Mouse (Mus musculus): Measurements from ENCODE around the gene Psmd13. TPM values are rescaled to one million over a fixed set of nuclear protein-coding genes. Genes with fewer than 3 reads are reported as not detected.

Gene Psmd13
- polyA plus RNA-seq, 1 experiment = 251 TPM

GRCm38 (mm10) chr7:140859997-140860396 is 21.8 kb upstream of the Psmd13 start:
- peaks cover 39% of the 10 kb centered on the region for H3K36me3 ChIP-seq (ENCODE audit: control insufficient read depth, insufficient read depth, low read length, poor library complexity, severe bottlenecking)
- TF ChIP-seq EP300 (IDR thresholded peaks at IDR 0.05; ENCODE audit: insufficient read depth, low read depth, low read length) (no peak), CTCF (IDR thresholded peaks at IDR 0.05; ENCODE audit: low read depth, low read length) (no peak), POLR2A (IDR thresholded peaks at IDR 0.05; ENCODE audit: insufficient read depth, low read length) (no peak)

GRCm38 (mm10) chr7:140860728-140861127 is 21.0 kb upstream of the Psmd13 start:
- Histone ChIP-seq H3K4me1 (ENCODE audit: control insufficient read depth, insufficient read depth, low read length) (peaks cover 3% of the 10 kb centered on the region), H3K27ac (ENCODE audit: insufficient read depth, low read length) (no peak overlapping the region), H3K4me3 (ENCODE audit: low read depth, low read length) (no peak overlapping the region), H3K9ac (ENCODE audit: low read depth, poor library complexity, severe bottlenecking) (no peak overlapping the region), H3K9me3 (replicated peaks; ENCODE audit: control insufficient read depth, insufficient read depth, low read length, poor library complexity, severe bottlenecking) (no peaks in the 10 kb centered on the region), H3K36me3 (ENCODE audit: control insufficient read depth, insufficient read depth, low read length, poor library complexity, severe bottlenecking) (peaks cover 39% of the 10 kb centered on the region), H3K27me3 (ENCODE audit: control insufficient read depth, insufficient read depth, low read length, poor library complexity, severe bottlenecking) (no peaks in the 10 kb centered on the region)
- TF ChIP-seq EP300 (IDR thresholded peaks at IDR 0.05; ENCODE audit: insufficient read depth, low read depth, low read length) (no peak), CTCF (IDR thresholded peaks at IDR 0.05; ENCODE audit: low read depth, low read length) (no peak)

More at GRCm38 (mm10) chr7:140859997-140860396, 21.8 kb upstream of the Psmd13 start:
- H3K9me3 ChIP-seq (replicated peaks; ENCODE audit: control insufficient read depth, insufficient read depth, low read length, poor library complexity, severe bottlenecking) = no peaks in the 10 kb centered on the region
- H3K4me3 ChIP-seq (ENCODE audit: low read depth, low read length) = no peak overlapping the region
- H3K27ac ChIP-seq (ENCODE audit: insufficient read depth, low read length) = no peak overlapping the region
- peaks cover 3% of the 10 kb centered on the region for H3K4me1 ChIP-seq (ENCODE audit: control insufficient read depth, insufficient read depth, low read length)
- H3K9ac ChIP-seq (ENCODE audit: low read depth, poor library complexity, severe bottlenecking) = no peak overlapping the region
- H3K27me3 ChIP-seq (ENCODE audit: control insufficient read depth, insufficient read depth, low read length, poor library complexity, severe bottlenecking) = no peaks in the 10 kb centered on the region

GRCm38 (mm10) chr7:140864761-140865160 is 17.0 kb upstream of the Psmd13 start:
- Histone ChIP-seq H3K4me1 (ENCODE audit: control insufficient read depth, insufficient read depth, low read length) (no peaks in the 10 kb centered on the region), H3K36me3 (ENCODE audit: control insufficient read depth, insufficient read depth, low read length, poor library complexity, severe bottlenecking) (peaks cover 37% of the 10 kb centered on the region), H3K27me3 (ENCODE audit: control insufficient read depth, insufficient read depth, low read length, poor library complexity, severe bottlenecking) (no peaks in the 10 kb centered on the region), H3K9ac (ENCODE audit: low read depth, poor library complexity, severe bottlenecking) (no peak overlapping the region), H3K4me3 (ENCODE audit: low read depth, low read length) (no peak overlapping the region), H3K9me3 (replicated peaks; ENCODE audit: control insufficient read depth, insufficient read depth, low read length, poor library complexity, severe bottlenecking) (no peaks in the 10 kb centered on the region), H3K27ac (ENCODE audit: insufficient read depth, low read length) (no peak overlapping the region)
- TF ChIP-seq EP300 (IDR thresholded peaks at IDR 0.05; ENCODE audit: insufficient read depth, low read depth, low read length) (no peak), POLR2A (IDR thresholded peaks at IDR 0.05; ENCODE audit: insufficient read depth, low read length) (no peak), CTCF (IDR thresholded peaks at IDR 0.05; ENCODE audit: low read depth, low read length) (no peak)

- H3K4me1 ChIP-seq (ENCODE audit: control insufficient read depth, insufficient read depth, low read length) = no peaks in the 10 kb centered on the region
- H3K9ac ChIP-seq (ENCODE audit: low read depth, poor library complexity, severe bottlenecking) = no peak overlapping the region
- H3K36me3 ChIP-seq (ENCODE audit: control insufficient read depth, insufficient read depth, low read length, poor library complexity, severe bottlenecking) = no peaks in the 10 kb centered on the region; the same call in 1 of the 2 replicates
- H3K27ac ChIP-seq (ENCODE audit: insufficient read depth, low read length) = no peak overlapping the region
- H3K4me3 ChIP-seq (ENCODE audit: low read depth, low read length) = no peak overlapping the region
- H3K9me3 ChIP-seq (replicated peaks; ENCODE audit: control insufficient read depth, insufficient read depth, low read length, poor library complexity, severe bottlenecking) = no peaks in the 10 kb centered on the region
- TF ChIP-seq EP300 (IDR thresholded peaks at IDR 0.05; ENCODE audit: insufficient read depth, low read depth, low read length) = no peak
- TF ChIP-seq CTCF (IDR thresholded peaks at IDR 0.05; ENCODE audit: low read depth, low read length) = no peak
- TF ChIP-seq POLR2A (IDR thresholded peaks at IDR 0.05; ENCODE audit: insufficient read depth, low read length) = no peak
- H3K27me3 ChIP-seq (ENCODE audit: control insufficient read depth, insufficient read depth, low read length, poor library complexity, severe bottlenecking) = no peaks in the 10 kb centered on the region
Measured at GRCm38 (mm10) chr7:140874224-140874623, 7.5 kb upstream of the Psmd13 start.

GRCm38 (mm10) chr7:140877364-140877763 is 4.4 kb upstream of the Psmd13 start:
- Histone ChIP-seq H3K27me3 (ENCODE audit: control insufficient read depth, insufficient read depth, low read length, poor library complexity, severe bottlenecking) (no peaks in the 10 kb centered on the region), H3K36me3 (ENCODE audit: control insufficient read depth, insufficient read depth, low read length, poor library complexity, severe bottlenecking) (no peaks in the 10 kb centered on the region; the same call in 1 of the 2 replicates), H3K4me1 (ENCODE audit: control insufficient read depth, insufficient read depth, low read length) (no peaks in the 10 kb centered on the region), H3K9ac (ENCODE audit: low read depth, poor library complexity, severe bottlenecking) (no peak overlapping the region), H3K9me3 (replicated peaks; ENCODE audit: control insufficient read depth, insufficient read depth, low read length, poor library complexity, severe bottlenecking) (no peaks in the 10 kb centered on the region), H3K4me3 (ENCODE audit: low read depth, low read length) (no peak overlapping the region), H3K27ac (ENCODE audit: insufficient read depth, low read length) (no peak overlapping the region)
- TF ChIP-seq CTCF (IDR thresholded peaks at IDR 0.05; ENCODE audit: low read depth, low read length) = no peak
- TF ChIP-seq POLR2A (IDR thresholded peaks at IDR 0.05; ENCODE audit: insufficient read depth, low read length) = no peak
- no peak for TF ChIP-seq EP300 (IDR thresholded peaks at IDR 0.05; ENCODE audit: insufficient read depth, low read depth, low read length)

GRCm38 (mm10) chr7:140879355-140879754 is 2.4 kb upstream of the Psmd13 start:
- no peaks in the 10 kb centered on the region for H3K27me3 ChIP-seq (ENCODE audit: control insufficient read depth, insufficient read depth, low read length, poor library complexity, severe bottlenecking)
- no peak overlapping the region for H3K4me3 ChIP-seq (ENCODE audit: low read depth, low read length)
- no peaks in the 10 kb centered on the region for H3K36me3 ChIP-seq (ENCODE audit: control insufficient read depth, insufficient read depth, low read length, poor library complexity, severe bottlenecking)
- no peaks in the 10 kb centered on the region for H3K4me1 ChIP-seq (ENCODE audit: control insufficient read depth, insufficient read depth, low read length)
- TF ChIP-seq CTCF (IDR thresholded peaks at IDR 0.05; ENCODE audit: low read depth, low read length) = no peak
- TF ChIP-seq EP300 (IDR thresholded peaks at IDR 0.05; ENCODE audit: insufficient read depth, low read depth, low read length) = no peak
- no peak overlapping the region for H3K9ac ChIP-seq (ENCODE audit: low read depth, poor library complexity, severe bottlenecking)
- H3K9me3 ChIP-seq (replicated peaks; ENCODE audit: control insufficient read depth, insufficient read depth, low read length, poor library complexity, severe bottlenecking) = no peaks in the 10 kb centered on the region
- H3K27ac ChIP-seq (ENCODE audit: insufficient read depth, low read length) = no peak overlapping the region
